Mouse (Mus musculus) layer of hippocampus, adult 9-11 months (tissue): ENCODE measurements around the gene Pilrb1.
"Not testable (repeated sequence)": the region's sequence is repeated elsewhere in the genome, so short reads cannot be mapped to it uniquely, and the experiment has no call there.

Source experiments
- DNase-seq: peaks from one replicate; pipeline ENCODE4 v3.0.0; 2022

Gene Pilrb1

DNA sequence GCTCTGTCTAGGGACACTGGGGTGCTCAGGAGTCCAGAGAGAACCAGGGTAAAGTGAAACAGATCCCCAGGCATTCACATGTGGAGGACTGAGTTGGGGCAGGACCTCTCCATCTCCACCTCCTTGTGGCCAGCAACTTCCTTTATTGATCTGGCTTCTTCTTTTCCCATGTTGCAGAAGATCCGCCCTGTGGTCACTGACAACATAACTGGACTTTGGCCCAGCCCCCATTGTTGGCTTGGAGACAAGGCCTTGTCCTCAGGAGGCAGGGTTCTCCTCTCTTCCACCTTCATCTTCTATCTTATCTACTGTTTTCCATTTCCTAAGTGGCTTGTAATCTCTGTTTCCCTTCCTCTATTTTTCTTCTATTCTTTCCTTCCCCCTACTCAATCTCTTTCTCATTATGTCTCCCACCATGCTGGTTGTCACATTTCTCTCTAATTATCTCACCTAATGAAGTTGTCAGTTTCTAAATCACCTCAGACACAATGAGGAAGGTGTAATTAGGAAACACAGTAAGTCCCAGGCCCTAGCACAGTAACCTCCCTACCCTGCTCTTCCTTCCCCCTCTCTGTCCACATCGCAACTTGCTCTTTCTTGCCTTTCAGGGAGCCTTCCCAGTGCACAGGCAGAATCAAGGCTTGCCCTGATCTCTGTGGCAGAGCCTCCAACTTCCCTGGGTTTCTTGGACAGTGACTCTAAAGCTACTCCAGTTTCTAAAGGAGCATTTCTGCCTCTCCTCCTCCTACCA lies at the start of gene Pilrb1:
Pilrb1 (minus strand) TSS at position 147 of the 751 bp plus-strand sequence.
- DNase-seq: not testable (repeated sequence)

DNA sequence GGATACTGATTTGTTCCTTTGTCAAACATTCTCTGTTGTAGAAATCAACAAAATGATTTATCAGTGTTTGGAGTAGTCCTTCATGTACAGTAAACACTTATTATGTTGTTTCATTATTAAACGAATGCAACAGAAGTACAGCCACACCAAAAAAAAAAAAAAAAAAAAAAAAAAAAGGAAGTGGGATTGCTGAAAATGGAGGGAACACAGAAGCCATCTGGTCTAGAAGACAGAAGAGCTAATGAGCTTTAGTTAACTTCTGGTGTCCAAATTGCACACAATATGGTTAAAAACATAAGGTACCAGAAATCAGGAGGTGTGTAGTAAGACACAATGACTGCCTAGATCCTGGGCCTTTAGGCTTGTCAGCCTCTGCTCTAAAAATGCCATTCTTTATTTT lies 39.9 kb upstream of the Pilrb1 start:
- DNase-seq: no peak

DNA sequence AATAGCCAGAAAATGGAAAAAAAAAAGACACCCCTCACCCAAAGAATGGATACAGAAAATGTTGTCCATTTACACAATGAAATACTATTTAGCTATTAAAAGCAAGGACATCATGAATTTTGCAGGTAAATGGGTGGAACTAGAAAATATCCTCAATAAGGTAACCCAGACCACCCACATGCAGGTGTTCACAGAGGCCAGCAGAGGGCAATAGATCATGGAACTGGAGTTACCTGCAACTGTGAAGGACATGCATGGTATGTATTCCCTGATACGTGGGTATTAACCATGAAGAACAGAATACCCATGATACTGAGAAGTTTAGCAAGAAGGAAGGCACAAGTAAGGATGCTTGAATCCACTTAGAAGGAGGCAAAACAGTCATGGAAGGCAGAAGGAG lies 35.0 kb upstream of the Pilrb1 start:
- DNase-seq: no peak

DNA sequence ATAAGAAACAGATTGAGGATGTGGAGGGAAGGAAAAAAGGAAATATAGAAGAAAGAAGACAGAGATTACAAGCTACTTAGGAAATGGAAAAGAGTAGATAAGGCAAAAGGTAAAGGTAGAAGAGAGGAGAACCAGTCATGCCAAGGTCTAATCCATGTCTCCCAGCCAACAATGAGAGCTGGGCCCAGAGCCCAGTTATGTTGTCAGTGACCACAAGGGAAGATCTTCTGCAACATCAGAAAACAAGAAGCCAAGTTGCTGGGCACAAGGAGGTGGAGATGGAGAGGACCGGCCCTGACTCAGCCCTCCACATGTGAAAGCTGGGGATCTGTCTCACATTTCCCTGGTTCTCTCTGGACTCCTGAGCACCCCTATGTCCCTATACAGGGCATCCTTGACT lies 29.8 kb upstream of the Pilrb1 start:
- no peak for DNase-seq

DNA sequence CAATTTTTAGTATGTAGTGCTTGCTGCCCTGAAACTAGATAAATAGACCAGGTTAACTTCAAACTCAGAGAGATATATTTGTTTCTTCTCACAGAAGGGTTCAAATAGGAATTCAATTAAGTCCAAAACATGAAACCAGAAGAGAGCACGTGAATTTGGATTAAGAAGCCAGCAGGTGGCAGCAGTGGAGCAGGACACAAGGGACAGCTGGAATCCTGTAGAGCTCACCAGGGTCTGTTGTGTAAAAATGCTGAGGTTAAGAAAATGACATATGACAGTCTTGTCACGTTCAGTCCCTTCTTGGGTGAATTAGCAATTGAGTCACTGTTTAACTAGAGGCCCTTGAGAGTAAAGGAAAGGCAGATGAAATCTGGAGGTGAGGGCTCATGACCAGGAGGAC lies 28.0 kb upstream of the Pilrb1 start:
- peak; percentile 32 for DNase-seq

DNA sequence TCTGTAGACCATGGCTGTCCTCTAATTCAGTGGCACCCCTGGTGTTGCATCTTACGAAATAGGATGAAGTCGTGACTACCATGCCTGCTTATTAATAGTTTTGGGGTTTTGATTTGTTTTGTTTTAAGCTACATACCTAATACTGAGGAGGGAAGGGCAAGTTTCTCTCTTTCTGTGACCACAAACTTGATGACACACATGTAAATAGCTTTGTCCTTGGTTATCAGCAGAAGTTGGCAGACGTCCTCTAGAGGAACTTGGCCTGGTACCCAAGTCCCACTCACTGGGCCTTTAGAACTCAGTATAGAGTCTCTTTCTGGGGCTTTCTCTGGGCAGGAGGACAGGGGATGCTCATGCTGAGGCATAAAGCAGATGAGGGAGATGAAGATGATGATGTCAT lies 25.4 kb upstream of the Pilrb1 start:
- no peak for DNase-seq

DNA sequence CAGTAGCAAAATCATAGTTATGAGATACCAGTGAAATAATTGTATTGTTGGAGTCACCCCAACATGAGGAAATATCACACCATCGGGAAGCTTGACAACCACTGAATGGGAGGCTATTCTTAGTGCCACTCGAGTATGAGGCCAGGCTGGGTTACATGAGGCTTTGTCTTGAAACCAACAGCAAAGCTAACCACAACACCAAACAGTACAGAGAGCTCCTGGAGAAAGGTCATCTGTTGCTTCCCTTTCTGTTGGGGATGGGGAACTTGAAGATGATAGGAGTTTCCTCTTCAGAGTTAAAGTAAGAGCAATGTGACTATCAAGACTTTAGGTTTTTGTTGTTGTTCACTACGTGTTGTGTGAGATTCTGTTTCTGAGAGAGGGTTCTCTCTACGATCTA lies 25.0 kb upstream of the Pilrb1 start:
- no peak for DNase-seq

DNA sequence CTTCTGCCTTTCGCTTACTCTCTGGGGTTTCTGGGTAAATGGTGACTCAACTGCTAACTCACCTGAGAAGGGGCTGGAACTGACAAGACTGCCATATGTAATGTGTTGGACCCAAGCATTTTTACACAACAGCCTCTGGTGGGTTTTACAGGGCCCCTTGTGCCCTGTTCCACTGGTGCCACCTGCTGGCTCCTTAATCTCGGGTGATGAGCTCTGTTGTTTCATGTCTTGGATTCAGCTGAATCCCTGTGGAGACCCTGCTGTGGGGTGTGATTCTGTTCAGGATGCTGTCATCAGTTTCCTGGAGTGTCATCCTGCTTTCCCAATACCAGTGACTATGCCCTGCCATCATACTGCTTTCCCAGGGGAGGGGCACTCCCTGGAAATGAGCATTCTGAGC lies 20.0 kb upstream of the Pilrb1 start:
- DNase-seq: peak; percentile 14

DNA sequence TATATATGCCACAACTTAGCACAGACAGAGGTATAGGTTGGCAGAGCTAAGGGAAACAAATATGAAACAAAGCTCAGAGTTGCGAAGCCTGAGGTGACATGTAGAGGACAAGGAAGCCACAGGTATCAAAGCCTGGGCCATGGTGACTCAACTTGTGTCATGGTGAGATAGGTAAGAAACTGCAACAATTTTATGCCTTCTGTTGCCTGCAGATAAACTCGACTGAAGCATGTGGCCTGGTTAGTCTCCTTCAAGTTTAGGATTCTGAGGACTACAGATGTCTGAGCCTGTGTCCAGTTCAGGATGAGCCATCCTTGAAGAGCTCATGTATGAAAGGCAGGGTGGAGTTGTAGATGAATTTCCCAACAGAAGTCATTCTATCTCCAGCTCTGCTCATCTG lies 17.1 kb upstream of the Pilrb1 start:
- DNase-seq: no peak

DNA sequence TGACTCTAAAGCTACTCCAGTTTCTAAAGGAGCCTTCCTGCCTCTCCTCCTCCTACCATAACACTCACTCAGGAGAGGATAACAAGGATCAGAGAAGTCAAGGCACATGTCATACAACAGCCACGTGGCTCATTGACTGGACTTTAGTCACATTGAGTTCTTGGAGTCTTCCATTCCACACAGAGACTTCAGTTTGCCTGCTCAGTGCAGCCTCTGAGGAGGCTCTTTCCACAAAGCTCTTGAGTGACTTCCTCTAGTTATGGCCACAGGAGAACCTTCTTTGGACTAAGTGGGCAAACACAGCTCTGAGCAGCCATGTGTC lies 14.4 kb upstream of the Pilrb1 start:
- not testable (repeated sequence) for DNase-seq

DNA sequence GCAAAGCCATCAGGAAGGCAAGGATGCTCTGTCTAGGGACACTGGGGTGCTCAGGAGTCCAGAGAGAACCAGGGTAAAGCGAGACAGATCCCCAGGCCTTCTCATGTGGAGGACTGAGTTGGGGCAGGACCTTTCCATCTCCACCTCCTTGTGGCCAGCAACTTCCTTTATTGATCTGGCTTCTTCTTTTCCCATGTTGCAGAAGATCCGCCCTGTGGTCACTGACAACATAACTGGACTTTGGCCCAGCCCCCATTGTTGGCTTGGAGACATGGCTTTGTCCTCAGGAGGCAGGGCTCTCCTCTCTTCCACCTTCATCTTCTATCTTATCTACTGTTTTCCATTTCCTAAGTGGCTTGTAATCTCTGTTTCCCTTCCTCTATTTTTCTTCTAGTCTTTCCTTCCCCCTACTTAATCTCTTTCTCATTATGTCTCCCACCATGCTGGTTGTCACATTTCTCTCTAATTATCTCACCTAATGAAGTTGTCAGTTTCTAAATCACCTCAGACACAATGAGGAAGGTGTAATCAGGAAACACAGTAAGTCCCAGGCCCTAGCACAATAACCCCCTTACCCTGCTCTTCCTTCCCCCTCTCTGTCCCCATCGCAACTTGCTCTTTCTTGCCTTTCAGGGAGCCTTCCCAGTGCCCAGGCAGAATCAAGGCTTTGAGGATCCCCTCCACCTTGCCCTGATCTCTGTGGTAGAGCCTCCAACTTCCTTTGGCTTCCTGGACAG lies 13.9 kb upstream of the Pilrb1 start, which contains the start of gene Pilrb2:
Pilrb2 (minus strand) TSS at position 172 of the 737 bp plus-strand sequence.
- DNase-seq: not testable (repeated sequence)

DNA sequence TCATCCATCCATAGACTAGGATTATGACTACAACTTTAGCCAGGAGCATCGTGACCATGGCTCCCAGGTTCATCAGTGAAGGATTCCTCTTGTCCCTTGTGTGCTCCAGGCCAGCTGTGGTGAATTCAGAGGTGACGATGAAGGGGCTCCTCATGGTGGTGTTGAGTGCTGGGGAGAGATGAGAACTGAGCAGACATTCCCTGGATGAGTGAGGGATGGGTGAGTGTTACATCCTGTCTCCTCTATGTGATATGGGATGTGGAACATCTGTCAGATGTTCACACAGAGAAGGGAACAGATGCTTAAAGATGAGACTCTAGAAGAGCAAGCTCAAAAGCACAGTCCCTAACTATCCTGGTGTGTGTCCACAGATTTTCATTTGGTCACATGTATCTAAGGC lies 10.7 kb upstream of the Pilrb1 start:
- not testable (repeated sequence) for DNase-seq

DNA sequence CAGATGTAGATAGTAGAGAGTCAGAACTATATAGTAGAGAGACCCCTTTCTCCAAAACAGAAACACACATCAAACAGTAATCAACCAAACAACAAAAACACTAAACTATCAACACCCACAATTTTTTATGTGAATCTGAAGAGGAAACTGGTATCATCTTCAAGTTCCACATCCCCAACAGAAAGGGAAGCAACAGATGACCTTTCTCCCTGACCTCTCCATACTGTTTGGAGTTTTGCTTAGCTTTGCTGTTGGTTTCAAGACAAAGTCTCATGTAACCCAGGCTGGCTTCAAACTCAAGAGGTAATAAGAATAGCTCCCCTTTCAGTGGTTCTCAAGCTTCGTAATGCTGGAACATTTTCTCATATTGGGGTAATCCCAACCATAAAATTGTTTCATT lies 6.1 kb upstream of the Pilrb1 start:
- DNase-seq: not testable (repeated sequence)

DNA sequence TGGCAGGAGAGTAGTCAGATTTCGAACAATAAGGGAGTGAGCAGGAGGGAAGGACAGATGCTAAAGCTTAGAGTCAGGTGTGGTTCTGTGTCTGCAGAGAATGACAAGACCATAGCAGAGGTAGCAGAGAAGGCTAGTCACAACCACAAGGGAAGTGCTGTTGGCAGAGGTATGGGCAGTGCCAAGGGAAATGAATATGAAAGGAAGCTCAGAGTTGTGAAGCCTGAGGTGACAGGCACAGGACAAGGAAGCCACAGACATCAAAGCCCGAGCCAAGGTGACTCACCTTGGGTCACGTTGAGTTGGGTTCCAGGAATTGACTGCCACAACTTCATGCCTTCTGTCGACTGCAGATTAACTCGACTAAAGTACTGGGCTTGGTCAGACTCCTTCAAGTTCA lies 1.0 kb downstream of the Pilrb1 start:
- DNase-seq: not testable (repeated sequence)

DNA sequence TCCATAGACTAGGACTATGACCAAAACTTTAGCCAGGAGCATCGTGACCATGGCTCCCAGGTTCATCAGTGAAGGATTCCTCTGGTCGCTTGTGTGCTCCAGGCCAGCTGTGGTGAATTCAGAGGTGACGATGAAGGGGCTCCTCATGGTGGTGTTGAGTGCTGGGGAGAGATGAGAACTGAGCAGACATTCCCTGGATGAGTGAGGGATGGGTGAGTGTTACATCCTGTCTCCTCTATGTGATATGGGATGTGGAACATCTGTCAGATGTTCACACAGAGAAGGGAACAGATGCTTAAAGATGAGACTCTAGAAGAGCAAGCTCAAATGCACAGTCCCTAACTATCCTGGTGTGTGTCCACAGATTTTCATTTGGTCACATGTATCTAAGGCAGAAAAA lies 3.0 kb downstream of the Pilrb1 start:
- not testable (repeated sequence) for DNase-seq

DNA sequence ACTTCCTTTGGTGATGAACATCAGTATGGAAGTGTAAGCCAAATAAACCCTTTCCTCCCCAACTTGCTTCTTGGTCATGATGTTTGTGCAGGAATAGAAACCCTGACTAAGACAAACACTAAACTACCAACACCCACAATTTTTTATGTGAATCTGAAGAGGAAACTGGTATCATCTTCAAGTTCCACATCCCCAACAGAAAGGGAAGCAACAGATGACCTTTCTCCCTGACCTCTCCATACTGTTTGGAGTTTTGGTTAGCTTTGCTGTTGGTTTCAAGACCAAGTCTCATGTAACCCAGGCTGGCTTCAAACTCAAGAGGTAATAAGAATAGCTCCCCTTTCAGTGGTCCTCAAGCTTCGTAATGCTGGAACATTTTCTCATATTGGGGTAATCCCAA lies 7.6 kb downstream of the Pilrb1 start:
- not testable (repeated sequence) for DNase-seq

DNA sequence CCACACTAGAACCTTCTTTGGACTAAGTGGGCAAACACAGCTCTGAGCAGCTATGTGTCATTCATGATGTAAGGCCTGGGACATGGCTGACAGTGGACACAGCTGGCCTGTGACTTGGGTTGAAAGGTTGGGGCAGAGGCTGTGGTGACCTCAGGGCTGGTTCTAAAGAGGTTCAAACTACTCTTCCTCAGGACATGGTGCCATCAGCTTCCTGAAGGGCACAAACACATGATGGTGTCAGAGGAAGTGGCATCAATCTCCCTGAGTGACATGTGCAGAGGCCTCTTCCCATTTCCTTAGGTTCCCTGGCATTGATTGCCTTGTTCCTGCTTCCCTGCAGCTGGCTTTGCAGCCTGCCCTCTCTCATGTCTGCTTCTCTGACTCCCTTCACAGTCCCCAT lies 20.8 kb downstream of the Pilrb1 start:
- not testable (repeated sequence) for DNase-seq

DNA sequence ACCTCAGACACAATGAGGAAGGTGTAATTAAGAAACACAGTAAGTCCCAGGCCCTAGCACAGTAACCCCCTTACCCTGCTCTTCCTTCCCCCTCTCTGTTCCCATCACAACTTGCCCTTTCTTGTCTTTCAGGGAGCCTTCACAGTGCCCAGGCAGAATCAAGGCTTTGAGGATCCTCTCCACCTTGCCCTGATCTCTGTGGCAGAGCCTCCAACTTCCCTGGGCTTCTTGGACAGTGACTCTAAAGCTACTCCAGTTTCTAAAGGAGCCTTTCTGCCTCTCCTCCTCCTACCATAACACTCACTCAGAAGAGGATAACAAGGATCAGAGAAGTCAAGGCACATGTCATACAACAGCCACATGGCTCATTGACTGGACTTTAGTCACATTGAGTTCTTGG lies 21.3 kb downstream of the Pilrb1 start:
- DNase-seq: no peak

DNA sequence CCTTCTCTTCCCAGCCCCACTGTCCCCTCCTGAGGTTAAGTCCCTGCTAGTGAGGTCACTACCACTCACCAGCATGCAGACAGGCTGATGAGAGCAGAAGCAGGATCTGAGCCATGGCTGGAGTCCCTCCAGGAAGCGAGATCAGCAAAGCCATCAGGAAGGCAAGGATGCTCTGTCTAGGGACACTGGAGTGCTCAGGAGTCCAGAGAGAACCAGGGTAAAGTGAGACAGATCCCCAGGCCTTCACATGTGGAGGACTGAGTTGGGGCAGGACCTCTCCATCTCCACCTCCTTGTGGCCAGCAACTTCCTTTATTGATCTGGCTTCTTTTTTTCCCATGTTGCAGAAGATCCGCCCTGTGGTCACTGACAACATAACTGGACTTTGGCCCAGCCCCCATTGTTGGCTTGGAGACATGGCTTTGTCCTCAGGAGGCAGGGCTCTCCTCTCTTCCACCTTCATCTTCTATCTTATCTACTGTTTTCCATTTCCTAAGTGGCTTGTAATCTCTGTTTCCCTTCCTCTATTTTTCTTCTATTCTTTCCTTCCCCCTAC lies 21.9 kb downstream of the Pilrb1 start, which contains the start of gene Pilra:
Pilra (minus strand) TSS at position 316 of the 555 bp plus-strand sequence.
- not testable (repeated sequence) for DNase-seq

DNA sequence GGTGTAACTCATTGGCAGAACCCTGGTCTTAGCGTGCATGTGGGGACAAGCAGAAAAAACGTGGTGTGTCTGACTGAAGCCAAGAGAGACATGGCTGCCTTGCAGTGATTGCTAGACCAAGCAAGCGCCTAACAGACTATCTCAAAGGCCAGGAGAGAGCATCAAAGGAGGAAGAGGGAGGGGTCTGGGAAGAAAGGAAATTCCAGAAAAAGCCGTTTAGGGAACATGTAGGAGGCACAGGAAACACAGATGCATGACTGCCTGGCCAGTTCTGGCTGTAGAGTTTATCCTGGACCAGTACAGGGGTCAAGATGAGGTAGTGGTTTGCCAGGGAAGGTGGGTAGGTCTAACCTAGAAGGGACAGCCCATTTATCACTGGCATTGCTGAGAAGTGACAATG lies 24.4 kb downstream of the Pilrb1 start:
- no peak for DNase-seq

DNA sequence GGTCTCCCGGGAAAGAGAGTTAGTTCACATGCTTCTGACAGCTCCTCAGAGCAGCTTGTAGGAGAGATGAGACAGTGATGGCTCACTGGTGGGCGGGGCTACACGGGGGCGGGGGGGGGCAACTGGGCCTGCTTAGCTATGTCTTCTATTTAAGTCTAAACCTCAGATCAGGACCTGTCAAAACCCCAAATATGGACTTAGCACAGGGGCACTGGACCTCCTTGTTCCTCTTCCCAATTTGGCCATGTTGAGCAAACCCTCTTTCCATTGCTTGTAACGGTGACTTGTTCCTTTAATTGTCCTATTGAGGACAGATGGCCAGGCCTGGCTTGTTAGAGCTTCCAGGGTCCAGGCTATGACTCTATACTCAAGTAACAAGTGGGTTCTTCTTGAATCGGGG lies 26.4 kb downstream of the Pilrb1 start:
- DNase-seq: peak; percentile 53

DNA sequence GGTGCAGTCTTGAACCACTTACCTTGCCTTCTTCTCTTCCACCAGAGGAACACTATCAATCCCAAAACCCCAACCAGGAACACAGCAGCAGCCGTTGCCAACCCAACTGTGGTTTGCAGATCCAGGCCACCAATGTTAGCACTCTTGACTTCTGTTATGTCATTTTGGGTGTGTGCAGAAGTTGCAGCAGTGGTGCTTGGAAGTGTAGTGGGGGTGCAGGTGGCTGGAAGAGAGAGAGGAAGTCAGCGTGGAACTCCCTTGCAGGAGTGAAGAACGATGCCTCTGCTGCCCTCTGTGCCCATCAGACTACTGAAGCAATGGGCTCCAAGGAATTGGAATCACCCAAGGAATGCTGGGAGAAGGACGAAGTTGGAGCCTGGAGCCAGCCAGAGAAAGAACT lies 26.8 kb downstream of the Pilrb1 start:
- no peak for DNase-seq

DNA sequence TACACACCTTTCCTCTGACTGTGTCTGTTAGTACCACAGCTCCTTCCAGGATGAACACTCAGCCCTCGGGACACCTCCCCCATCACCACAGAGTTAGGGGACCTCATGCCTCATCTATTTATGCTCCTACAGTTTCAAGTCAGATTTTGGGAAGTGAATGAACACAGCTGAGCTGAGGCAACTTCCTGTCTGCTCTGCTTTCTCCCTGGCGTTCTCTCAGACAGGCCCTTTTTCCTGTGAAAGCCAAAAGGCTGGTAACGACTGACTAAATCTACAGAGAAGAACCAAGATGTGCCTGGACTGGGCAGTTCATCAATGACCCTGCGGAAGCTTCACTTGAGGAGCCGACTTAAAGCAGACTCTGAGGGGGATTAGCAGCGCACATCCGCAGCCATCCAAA lies 27.7 kb downstream of the Pilrb1 start:
- peak; percentile 70 for DNase-seq

DNA sequence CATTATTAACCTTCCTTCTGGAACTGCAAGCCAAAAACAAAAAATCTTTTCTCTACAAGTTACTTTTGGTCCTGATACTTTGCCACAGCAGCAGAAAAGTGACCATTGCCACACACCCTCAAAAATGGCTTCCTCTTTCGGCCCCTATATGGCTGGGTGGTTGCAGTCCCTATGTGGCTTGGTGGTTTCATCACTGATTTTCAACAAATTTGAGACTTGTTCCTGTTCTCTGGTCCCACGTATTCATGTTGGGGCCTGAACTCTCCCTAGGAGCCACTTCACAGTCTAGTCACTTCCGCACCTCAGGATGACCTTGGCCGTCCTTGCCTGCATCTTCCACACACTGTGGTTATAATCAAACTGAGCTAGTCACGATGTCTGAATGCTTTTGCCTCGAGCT lies 29.2 kb downstream of the Pilrb1 start:
- DNase-seq: peak; percentile 23
